11 mouse cellular contexts compared by ENCODE assay signal in genomic region chr8:106761867-106762523, GRCm38 (mm10).
DNase-seq lines count a peak whose midpoint lies in the region; ATAC-seq lines count a peak whose summit lies in the region.
"Had no signal": no experiment of that assay in that cellular context is flagged by ENCODE, and none has a peak within 500 bp of the region (broad histone marks: within the 10 kb centered on the region; RNA-seq: fewer than 3 reads in every experiment).

No protein-coding gene starts in this region.

- no peaks in the 10 kb centered on the region for H3K9me3 ChIP-seq in forebrain, embryonic 16.5 days (ENCODE audit: control insufficient read depth, low read length)
- H3K9me3 ChIP-seq: heart, embryonic 13.5 days; liver, embryonic 15.5 days had no signal

- H3K4me1 ChIP-seq in forebrain, embryonic 16.5 days (replicated peaks; ENCODE audit: control insufficient read depth, insufficient read depth, low read length), result peaks cover 14% of the 10 kb centered on the region
- H3K4me1 ChIP-seq: liver, embryonic 15.5 days had no signal

- H3K4me2 ChIP-seq in forebrain, embryonic 16.5 days (ENCODE audit: low read length), result no peak overlapping the region
- H3K4me2 ChIP-seq: heart, embryonic 13.5 days; liver, embryonic 15.5 days had no signal

- H3K9ac ChIP-seq in forebrain, embryonic 16.5 days (replicated peaks; ENCODE audit: low read depth, low read length), result no peak overlapping the region
- H3K9ac ChIP-seq: liver, embryonic 15.5 days had no signal

- peak overlapping the region; percentile 50 for H3K27ac ChIP-seq in forebrain, embryonic 16.5 days (ENCODE audit: low read length)
- H3K27ac ChIP-seq: liver, embryonic 15.5 days had no signal

- peak; percentile 46 to 74 for DNase-seq in cerebellum, postnatal 10 days
- no peak for DNase-seq in cerebellum, adult 8-10 months
- peak; percentile 23 for DNase-seq in lung, postnatal 36 days
- no peak for DNase-seq in gastrocnemius, adult 8-10 months (ENCODE audit: low spot score in 2 of 2)
- DNase-seq in frontal cortex, postnatal 10 days (ENCODE audit: low spot score in 2 of 2), result no peak
- DNase-seq in kidney, postnatal 36 days, result no peak
- DNase-seq: kidney, postnatal 25 days had no signal

- ATAC-seq in common myeloid progenitor, adult 5-6 weeks (replicated peaks; ENCODE audit: low read depth, poor library complexity, severe bottlenecking), result 0 out of 2 replicates have a peak, but pooled peaks have one; percentile 22
- peak; percentile 33; the same call in 1 of the 2 replicates for ATAC-seq in forebrain, embryonic 16.5 days

- no peaks in the 10 kb centered on the region for H3K36me3 ChIP-seq in forebrain, embryonic 16.5 days (ENCODE audit: control insufficient read depth, insufficient read depth)
- H3K36me3 ChIP-seq: heart, embryonic 13.5 days; liver, embryonic 15.5 days had no signal

- no peak overlapping the region for H3K4me3 ChIP-seq in forebrain, embryonic 16.5 days (replicated peaks; ENCODE audit: low read length)
- H3K4me3 ChIP-seq: heart, embryonic 13.5 days; liver, embryonic 15.5 days had no signal

- no peaks in the 10 kb centered on the region for H3K27me3 ChIP-seq in forebrain, embryonic 16.5 days (replicated peaks; ENCODE audit: control insufficient read depth, insufficient read depth, low read length)
- H3K27me3 ChIP-seq: heart, embryonic 13.5 days; liver, embryonic 15.5 days had no signal

- 21% methylated on average over 7 of the region's 7 CpGs for WGBS in forebrain, embryonic 16.5 days

Comparison
In these comparisons a context has a peak if more than half of its experiments do, and no peak if none do; other contexts are left out.
1. DNase-seq: peak in cerebellum, postnatal 10 days (2 of 2) and lung, postnatal 36 days (single experiment); none in cerebellum, adult 8-10 months (single experiment), gastrocnemius, adult 8-10 months (0 of 2), frontal cortex, postnatal 10 days (0 of 2) and kidney, postnatal 36 days (0 of 2).